Mouse (Mus musculus): ENCODE measurements around the gene Fam155a. TPM values are rescaled to one million over a fixed set of nuclear protein-coding genes. Genes with fewer than 3 reads are reported as not detected.

The Fam155a gene
- polyA plus RNA-seq, 2 experiments, result 0.04 to 0.10 TPM

DNA sequence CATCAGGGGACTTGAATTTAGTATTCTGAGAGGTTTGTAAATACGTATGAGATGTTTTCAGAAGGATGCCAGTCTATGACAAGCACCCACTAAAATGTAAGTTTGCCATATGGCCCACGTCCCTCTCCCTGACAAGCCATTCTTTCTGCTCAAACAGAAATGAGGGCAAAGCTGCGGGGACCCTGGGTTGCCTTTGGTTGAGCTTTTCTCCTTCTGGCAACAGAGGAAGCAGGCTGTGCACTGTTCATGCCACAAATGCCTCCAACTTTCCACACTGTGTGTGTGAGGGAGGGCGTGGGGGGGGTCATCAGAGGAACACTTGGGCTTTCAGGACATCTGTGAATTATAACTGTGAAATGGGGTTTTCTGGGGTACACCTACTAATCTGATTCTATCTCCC, 426.8 kb downstream of the Fam155a start:
- no peak overlapping the region for H3K4me3 ChIP-seq (ENCODE audit: insufficient read depth in 1 of 2, low read depth in 2 of 2, low read length in 2 of 2)
- no peak for DNase-seq (ENCODE audit: low read depth in 3 of 3, low spot score in 3 of 3)
- 40% methylated on average over 4 of the region's 4 CpGs for WGBS (ENCODE audit: insufficient replicate concordance)
- no peaks in the 10 kb centered on the region for H3K4me1 ChIP-seq (replicated peaks; ENCODE audit: control insufficient read depth in 2 of 2, insufficient read depth in 2 of 2, low read length in 1 of 2)
- no peak for ATAC-seq (ENCODE audit: insufficient read depth)
- H3K27ac ChIP-seq, result no peak overlapping the region
- no peaks in the 10 kb centered on the region for H3K27me3 ChIP-seq (ENCODE audit: control insufficient read depth, insufficient read depth, low read length)
- no peaks in the 10 kb centered on the region for H3K9me3 ChIP-seq (ENCODE audit: control insufficient read depth, low read length)
- H3K9ac ChIP-seq (replicated peaks), result no peak overlapping the region
- TF ChIP-seq CTCF (IDR thresholded peaks at IDR 0.05; ENCODE audit: low read depth) (no peak), EP300 (IDR thresholded peaks at IDR 0.05; ENCODE audit: low read depth) (no peak)
- H3K36me3 ChIP-seq (replicated peaks; ENCODE audit: control insufficient read depth, insufficient read depth, low read depth), result no peaks in the 10 kb centered on the region
- H3K4me2 ChIP-seq (ENCODE audit: low read depth), result no peak overlapping the region

DNA sequence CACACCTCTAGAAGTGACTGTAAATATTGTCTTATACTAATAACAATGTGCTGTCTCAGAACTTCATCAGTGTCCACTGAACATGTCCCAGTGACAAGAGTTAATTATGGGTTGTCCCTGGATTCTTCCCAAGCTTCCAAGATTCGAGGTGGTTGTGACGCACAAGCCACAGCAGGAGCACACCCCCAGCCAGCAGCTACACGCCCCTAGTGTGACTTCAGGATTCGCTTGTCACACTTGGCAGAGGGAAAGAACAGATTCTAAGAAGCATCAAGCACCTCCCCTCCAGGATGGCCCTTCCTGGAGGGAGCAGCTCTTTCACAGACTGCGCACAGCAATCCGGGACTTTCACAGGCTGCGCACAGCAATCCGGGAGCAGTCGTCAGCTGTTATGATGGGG, 428.0 kb downstream of the Fam155a start:
- Histone ChIP-seq H3K9me3 (ENCODE audit: control insufficient read depth, low read length) (no peaks in the 10 kb centered on the region), H3K4me2 (ENCODE audit: low read depth) (no peak overlapping the region), H3K4me3 (ENCODE audit: insufficient read depth in 1 of 2, low read depth in 2 of 2, low read length in 2 of 2) (no peak overlapping the region), H3K4me1 (replicated peaks; ENCODE audit: control insufficient read depth in 2 of 2, insufficient read depth in 2 of 2, low read length in 1 of 2) (no peaks in the 10 kb centered on the region), H3K27me3 (ENCODE audit: control insufficient read depth, insufficient read depth, low read length) (no peaks in the 10 kb centered on the region), H3K27ac (no peak overlapping the region), H3K9ac (replicated peaks) (no peak overlapping the region), H3K36me3 (replicated peaks; ENCODE audit: control insufficient read depth, insufficient read depth, low read depth) (no peaks in the 10 kb centered on the region)
- no peak for ATAC-seq (ENCODE audit: insufficient read depth)
- DNase-seq (ENCODE audit: low read depth in 3 of 3, low spot score in 3 of 3), result no peak
- whole genome bisulfite sequencing (ENCODE audit: insufficient replicate concordance), result 68% methylated on average over 9 of the region's 9 CpGs
- TF ChIP-seq EP300 (IDR thresholded peaks at IDR 0.05; ENCODE audit: low read depth) (no peak), CTCF (IDR thresholded peaks at IDR 0.05; ENCODE audit: low read depth) (no peak)

DNA sequence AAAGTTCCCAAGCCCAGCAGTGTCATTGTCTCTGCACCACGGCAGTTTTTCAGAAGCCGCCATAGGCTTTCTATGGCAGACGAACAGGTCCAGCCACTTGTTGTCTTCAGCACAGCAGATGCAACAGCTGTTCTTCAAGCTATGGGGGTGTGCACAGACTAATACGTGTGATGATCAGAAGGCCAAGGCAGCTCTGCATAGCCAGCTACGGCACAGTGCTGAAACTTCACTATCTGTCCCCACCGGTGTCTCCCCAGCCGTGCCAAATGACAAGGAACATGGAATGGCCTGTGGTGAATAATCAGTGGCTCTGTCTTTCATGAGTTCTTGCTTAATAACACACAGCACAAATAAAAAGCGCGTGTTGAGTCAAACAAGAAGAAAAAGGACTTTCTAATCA, 428.4 kb downstream of the Fam155a start:
- no peak for TF ChIP-seq EP300 (IDR thresholded peaks at IDR 0.05; ENCODE audit: low read depth)
- no peak for TF ChIP-seq CTCF (IDR thresholded peaks at IDR 0.05; ENCODE audit: low read depth)
- H3K4me2 ChIP-seq (ENCODE audit: low read depth), result no peak overlapping the region
- no peak overlapping the region for H3K9ac ChIP-seq (replicated peaks)

DNA sequence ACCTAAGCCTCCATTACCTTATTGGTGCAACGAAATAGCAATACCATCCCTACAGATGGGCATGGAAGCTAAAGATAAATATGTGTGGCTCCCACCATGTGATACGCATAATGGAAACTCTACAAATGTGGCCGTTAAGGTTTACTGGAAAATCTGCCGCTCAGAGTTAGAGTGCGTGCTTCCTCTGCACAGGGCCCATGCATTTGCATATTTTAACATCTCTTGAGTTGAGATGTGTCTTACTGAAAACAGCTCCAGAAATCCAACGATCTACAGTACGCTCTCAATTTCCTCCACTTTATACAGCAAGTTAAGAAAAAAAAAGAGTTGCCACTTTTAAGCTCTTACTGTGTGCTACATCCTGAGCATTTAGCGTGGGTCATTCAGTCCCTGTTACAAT, 433.1 kb downstream of the Fam155a start:
- WGBS (ENCODE audit: insufficient replicate concordance), result 70% methylated on average over 8 of the region's 8 CpGs
- H3K4me1 ChIP-seq (replicated peaks; ENCODE audit: control insufficient read depth in 2 of 2, insufficient read depth in 2 of 2, low read length in 1 of 2), result no peaks in the 10 kb centered on the region
- no peak for TF ChIP-seq CTCF (IDR thresholded peaks at IDR 0.05; ENCODE audit: low read depth)
- TF ChIP-seq EP300 (IDR thresholded peaks at IDR 0.05; ENCODE audit: low read depth), result no peak
- no peak for ATAC-seq (ENCODE audit: insufficient read depth)
- H3K9me3 ChIP-seq (ENCODE audit: control insufficient read depth, low read length), result no peaks in the 10 kb centered on the region
- no peaks in the 10 kb centered on the region for H3K36me3 ChIP-seq (replicated peaks; ENCODE audit: control insufficient read depth, insufficient read depth, low read depth)
- no peak overlapping the region for H3K4me2 ChIP-seq (ENCODE audit: low read depth)
- no peak overlapping the region for H3K27ac ChIP-seq
- H3K4me3 ChIP-seq (ENCODE audit: insufficient read depth in 1 of 2, low read depth in 2 of 2, low read length in 2 of 2), result no peak overlapping the region
- H3K27me3 ChIP-seq (ENCODE audit: control insufficient read depth, insufficient read depth, low read length), result no peaks in the 10 kb centered on the region
- no peak for DNase-seq (ENCODE audit: low read depth in 3 of 3, low spot score in 3 of 3)
- H3K9ac ChIP-seq (replicated peaks), result no peak overlapping the region

More for the DNA sequence above, 428.4 kb downstream of the Fam155a start:
- Histone ChIP-seq H3K4me1 (replicated peaks; ENCODE audit: control insufficient read depth in 2 of 2, insufficient read depth in 2 of 2, low read length in 1 of 2) (no peaks in the 10 kb centered on the region), H3K27me3 (ENCODE audit: control insufficient read depth, insufficient read depth, low read length) (no peaks in the 10 kb centered on the region), H3K27ac (no peak overlapping the region), H3K4me3 (ENCODE audit: insufficient read depth in 1 of 2, low read depth in 2 of 2, low read length in 2 of 2) (no peak overlapping the region), H3K36me3 (replicated peaks; ENCODE audit: control insufficient read depth, insufficient read depth, low read depth) (no peaks in the 10 kb centered on the region), H3K9me3 (ENCODE audit: control insufficient read depth, low read length) (no peaks in the 10 kb centered on the region)
- DNase-seq (ENCODE audit: low read depth in 3 of 3, low spot score in 3 of 3) (no peak), ATAC-seq (ENCODE audit: insufficient read depth) (no peak)
- WGBS (ENCODE audit: insufficient replicate concordance), result 63% methylated on average over 9 of the region's 9 CpGs

DNA sequence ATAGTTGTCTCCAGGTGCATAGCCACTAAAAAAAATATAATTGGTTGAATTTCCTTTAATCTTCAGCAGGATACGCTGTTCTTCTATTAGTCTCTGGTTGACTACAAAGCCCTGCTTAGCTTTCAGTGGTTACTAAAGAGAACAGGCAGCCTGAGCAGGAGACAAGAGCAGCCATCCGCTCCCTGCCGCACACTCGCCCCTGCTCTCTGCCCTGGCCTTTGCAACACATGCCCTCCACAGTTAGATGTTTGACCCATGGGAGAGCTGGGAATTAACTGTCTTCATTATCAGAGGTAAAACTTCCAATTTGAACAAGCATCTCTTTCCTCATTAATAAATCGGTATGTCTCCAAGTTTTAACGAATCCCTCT, 435.0 kb downstream of the Fam155a start:
- Histone ChIP-seq H3K27me3 (ENCODE audit: control insufficient read depth, insufficient read depth, low read length) (no peaks in the 10 kb centered on the region), H3K9ac (replicated peaks) (no peak overlapping the region), H3K27ac (no peak overlapping the region), H3K4me3 (ENCODE audit: insufficient read depth in 1 of 2, low read depth in 2 of 2, low read length in 2 of 2) (no peak overlapping the region), H3K4me1 (replicated peaks; ENCODE audit: control insufficient read depth in 2 of 2, insufficient read depth in 2 of 2, low read length in 1 of 2) (no peaks in the 10 kb centered on the region), H3K4me2 (ENCODE audit: low read depth) (no peak overlapping the region), H3K9me3 (ENCODE audit: control insufficient read depth, low read length) (no peaks in the 10 kb centered on the region), H3K36me3 (replicated peaks; ENCODE audit: control insufficient read depth, insufficient read depth, low read depth) (no peaks in the 10 kb centered on the region)
- no peak for DNase-seq (ENCODE audit: low read depth in 3 of 3, low spot score in 3 of 3)
- WGBS (ENCODE audit: insufficient replicate concordance), result 68% methylated on average over 6 of the region's 6 CpGs
- no peak for ATAC-seq (ENCODE audit: insufficient read depth)
- no peak for TF ChIP-seq EP300 (IDR thresholded peaks at IDR 0.05; ENCODE audit: low read depth)
- TF ChIP-seq CTCF (IDR thresholded peaks at IDR 0.05; ENCODE audit: low read depth), result no peak
